ENCODE assay signal across 9 mouse cellular contexts in genomic region chr17:79052088-79052812, GRCm38 (mm10). TPM values are rescaled to one million over a fixed set of nuclear protein-coding genes. Genes with fewer than 3 reads are reported as not detected.
A peak's percentile ranks its signal among the peaks of the same experiment; 100 is the strongest.
DNase-seq lines count a peak whose midpoint lies in the region; ATAC-seq and TF ChIP-seq lines count a peak whose summit lies in the region.
"Had no signal": no experiment of that assay in that cellular context is flagged by ENCODE, and none has a peak within 500 bp of the region (broad histone marks: within the 10 kb centered on the region; RNA-seq: fewer than 3 reads in every experiment).

No protein-coding gene starts in this region.

- H3K9ac ChIP-seq in forebrain, embryonic 13.5 days: peak overlapping the region; percentile 69
- H3K9ac ChIP-seq in heart, postnatal 0 days (replicated peaks; ENCODE audit: low read depth, low read length): no peak overlapping the region
- H3K9ac ChIP-seq in liver, embryonic 16.5 days (ENCODE audit: low read depth, low read length): peak overlapping the region; percentile 48
- H3K9ac ChIP-seq in neural tube, embryonic 11.5 days (ENCODE audit: low read length): peak overlapping the region; percentile 55

- no peak; the same call in 1 of the 2 replicates for TF ChIP-seq CTCF in heart, postnatal 0 days (IDR thresholded peaks at IDR 0.05; ENCODE audit: low read depth)
- TF ChIP-seq CTCF in testis, adult 2 months (IDR thresholded peaks at IDR 0.05; ENCODE audit: control insufficient read depth, insufficient read depth, insufficient replicate concordance, low read depth, low read length): no peak

- DNase-seq in 3134 (ENCODE audit: extremely low read depth, insufficient read length, low spot score): peak; percentile 13
- peak; percentile 84 for DNase-seq in brain, adult 2 months (ENCODE audit: low read depth, low spot score)
- DNase-seq in heart, postnatal 0 days (ENCODE audit: low spot score): peak; percentile 54
- DNase-seq in kidney, postnatal 36 days: peak; percentile 34 to 67
- DNase-seq in neural tube, embryonic 11.5 days (ENCODE audit: low spot score): peak; percentile 75

- peak overlapping the region; percentile 93 for H3K4me2 ChIP-seq in forebrain, embryonic 13.5 days
- peak overlapping the region; percentile 95 for H3K4me2 ChIP-seq in heart, postnatal 0 days (ENCODE audit: low read depth, low read length)
- H3K4me2 ChIP-seq in liver, embryonic 16.5 days (ENCODE audit: low read depth, low read length): peak overlapping the region; percentile 53
- peak overlapping the region; percentile 98 for H3K4me2 ChIP-seq in neural tube, embryonic 11.5 days (ENCODE audit: low read depth)

- no peak for TF ChIP-seq EP300 in heart, postnatal 0 days (IDR thresholded peaks at IDR 0.05; ENCODE audit: low read depth)

- no peaks in the 10 kb centered on the region for H3K9me3 ChIP-seq in forebrain, embryonic 13.5 days (replicated peaks)
- no peaks in the 10 kb centered on the region for H3K9me3 ChIP-seq in heart, postnatal 0 days (replicated peaks; ENCODE audit: control insufficient read depth, low read length)
- no peaks in the 10 kb centered on the region for H3K9me3 ChIP-seq in liver, embryonic 16.5 days (replicated peaks; ENCODE audit: control insufficient read depth, low read length)
- H3K9me3 ChIP-seq in neural tube, embryonic 11.5 days (ENCODE audit: control insufficient read depth, low read length): no peaks in the 10 kb centered on the region

- H3K36me3 ChIP-seq in forebrain, embryonic 13.5 days (ENCODE audit: poor library complexity, severe bottlenecking): no peaks in the 10 kb centered on the region
- H3K36me3 ChIP-seq in heart, postnatal 0 days (replicated peaks; ENCODE audit: control insufficient read depth, insufficient read depth, low read length): no peaks in the 10 kb centered on the region
- H3K36me3 ChIP-seq in liver, embryonic 16.5 days (ENCODE audit: control insufficient read depth, insufficient read depth): no peaks in the 10 kb centered on the region
- H3K36me3 ChIP-seq in neural tube, embryonic 11.5 days (ENCODE audit: control insufficient read depth, insufficient read depth, low read length): no peaks in the 10 kb centered on the region
- no peaks in the 10 kb centered on the region for H3K36me3 ChIP-seq in testis, adult 2 months (ENCODE audit: control insufficient read depth, insufficient read depth, low read length)
- H3K36me3 ChIP-seq: G1E had no signal

- peak overlapping the region; percentile 63 for H3K4me3 ChIP-seq in forebrain, embryonic 13.5 days
- peak overlapping the region; percentile 61 for H3K4me3 ChIP-seq in heart, postnatal 0 days (ENCODE audit: low read depth, low read length)
- H3K4me3 ChIP-seq in liver, embryonic 16.5 days (ENCODE audit: low read depth, low read length): peak overlapping the region; percentile 60
- peak overlapping the region; percentile 56 for H3K4me3 ChIP-seq in neural tube, embryonic 11.5 days (ENCODE audit: low read depth, low read length)
- peak overlapping the region; percentile 84 for H3K4me3 ChIP-seq in testis, adult 2 months (ENCODE audit: control insufficient read depth, low read depth, low read length)

- TF ChIP-seq POLR2A in testis, adult 2 months (IDR thresholded peaks at IDR 0.05; ENCODE audit: control insufficient read depth, low read depth, low read length): peak; percentile 9; the same call in 1 of the 2 replicates

- no peaks in the 10 kb centered on the region for H3K4me1 ChIP-seq in forebrain, embryonic 13.5 days
- no peaks in the 10 kb centered on the region for H3K4me1 ChIP-seq in heart, postnatal 0 days (ENCODE audit: control insufficient read depth, insufficient read depth)
- H3K4me1 ChIP-seq in liver, embryonic 16.5 days (ENCODE audit: control insufficient read depth, low read depth, low read length): no peaks in the 10 kb centered on the region
- no peaks in the 10 kb centered on the region for H3K4me1 ChIP-seq in neural tube, embryonic 11.5 days (ENCODE audit: control insufficient read depth, insufficient read depth, low read length)
- peaks cover 6% of the 10 kb centered on the region for H3K4me1 ChIP-seq in testis, adult 2 months (ENCODE audit: control insufficient read depth, insufficient read depth, low read length)

- peaks cover 3% of the 10 kb centered on the region; the same call in 1 of the 2 replicates for H3K27me3 ChIP-seq in forebrain, embryonic 13.5 days
- H3K27me3 ChIP-seq in heart, postnatal 0 days (ENCODE audit: control insufficient read depth, insufficient read depth, low read length): peaks cover 5% of the 10 kb centered on the region
- H3K27me3 ChIP-seq in liver, embryonic 16.5 days (ENCODE audit: control insufficient read depth, insufficient read depth, low read depth, low read length): peaks cover 8% of the 10 kb centered on the region
- H3K27me3 ChIP-seq in neural tube, embryonic 11.5 days (ENCODE audit: control insufficient read depth, insufficient read depth, low read length): 0 out of 2 replicates have a peak, but pooled peaks cover 9% of the 10 kb centered on the region
- no peaks in the 10 kb centered on the region for H3K27me3 ChIP-seq in testis, adult 2 months (ENCODE audit: control insufficient read depth, insufficient read depth, low read length)

- ATAC-seq in forebrain, embryonic 13.5 days: peak; percentile 96
- peak; percentile 90 for ATAC-seq in heart, postnatal 0 days (ENCODE audit: insufficient read depth, low read depth)
- ATAC-seq in liver, embryonic 16.5 days (ENCODE audit: low read depth): peak; percentile 84
- peak; percentile 87 for ATAC-seq in neural tube, embryonic 11.5 days (ENCODE audit: insufficient read depth, low FRiP score, low TSS enrichment)

- 0 out of 2 replicates have a peak overlapping the region, but pooled peaks have one; percentile 40 for H3K27ac ChIP-seq in forebrain, embryonic 13.5 days
- H3K27ac ChIP-seq in heart, postnatal 0 days (ENCODE audit: low read depth): peak overlapping the region; percentile 18; the same call in 1 of the 2 replicates
- H3K27ac ChIP-seq in liver, embryonic 16.5 days (ENCODE audit: low read length): no peak overlapping the region
- H3K27ac ChIP-seq in neural tube, embryonic 11.5 days (ENCODE audit: low read depth, low read length): no peak overlapping the region
- peak overlapping the region; percentile 9 for H3K27ac ChIP-seq in testis, adult 2 months (ENCODE audit: control insufficient read depth, insufficient read depth, low read depth, low read length)

- under 1% methylated on average over 45 of the region's 45 CpGs for WGBS in forebrain, embryonic 13.5 days
- under 1% methylated on average over 45 of the region's 45 CpGs for WGBS in heart, postnatal 0 days
- under 1% methylated on average over 45 of the region's 45 CpGs for WGBS in liver, embryonic 16.5 days (ENCODE audit: insufficient replicate concordance)
- under 1% methylated on average over 45 of the region's 45 CpGs for WGBS in neural tube, embryonic 11.5 days

RNA-seq across cellular contexts. Expression of gene Qpct, which starts 0.5 kb away (rescaled TPM):
- 8.1 and 8.8 TPM in 2 replicates for polyA plus RNA-seq in forebrain, embryonic 13.5 days (2015; fragmentation: Nextera tagmentation; extraction: Ambion mirVana)
- total RNA-seq in heart, postnatal 0 days (2014; rRNA removed; ENCODE audit: low replicate concordance): 8.2 and 26.3 TPM in 2 replicates
- 21.2 TPM in 2 replicates for polyA plus RNA-seq in heart, postnatal 0 days (2015; fragmentation: Nextera tagmentation; extraction: Ambion mirVana)
- polyA plus RNA-seq in liver, embryonic 16.5 days (2015; fragmentation: Nextera tagmentation; extraction: Ambion mirVana): 20.1 and 24.5 TPM in 2 replicates
- polyA plus RNA-seq in neural tube, embryonic 11.5 days (2014; fragmentation: Nextera tagmentation; extraction: Ambion mirVana): 6.4 and 7.5 TPM in 2 replicates
- polyA plus RNA-seq in testis, adult 2 months (2012; rRNA removed): 19.9 and 30.7 TPM in 2 replicates
- polyA plus RNA-seq: G1E had no signal

RNA-seq across cellular contexts. Expression of gene Prkd3, which starts 31.6 kb away (rescaled TPM):
- 33.8 and 35.7 TPM in 2 replicates for polyA plus RNA-seq in forebrain, embryonic 13.5 days (2015; fragmentation: Nextera tagmentation; extraction: Ambion mirVana)
- total RNA-seq in heart, postnatal 0 days (2014; rRNA removed; ENCODE audit: low replicate concordance): 36.8 and 39.7 TPM in 2 replicates
- polyA plus RNA-seq in heart, postnatal 0 days (2015; fragmentation: Nextera tagmentation; extraction: Ambion mirVana): 11.7 and 12.4 TPM in 2 replicates
- 9.5 and 10.6 TPM in 2 replicates for polyA plus RNA-seq in liver, embryonic 16.5 days (2015; fragmentation: Nextera tagmentation; extraction: Ambion mirVana)
- 45.7 and 46.8 TPM in 2 replicates for polyA plus RNA-seq in neural tube, embryonic 11.5 days (2014; fragmentation: Nextera tagmentation; extraction: Ambion mirVana)
- 3.2 and 4.2 TPM in 2 replicates for polyA plus RNA-seq in testis, adult 2 months (2012; rRNA removed)
- polyA plus RNA-seq: G1E had no signal

Comparison
In these comparisons a context has a peak if more than half of its experiments do, and no peak if none do; other contexts are left out.
1. DNase-seq: peak in every context shown above with its lines; median percentile 84 in brain, adult 2 months; 75 in neural tube, embryonic 11.5 days; 54 in heart, postnatal 0 days; 50 in kidney, postnatal 36 days; 13 in 3134.
2. H3K27ac ChIP-seq: peak in forebrain, embryonic 13.5 days (single experiment), heart, postnatal 0 days (single experiment) and testis, adult 2 months (single experiment); none in liver, embryonic 16.5 days (single experiment) and neural tube, embryonic 11.5 days (single experiment).
3. Peak in every context shown above with its lines, with median percentiles within 50 percentile points of each other: ATAC-seq, H3K4me2 ChIP-seq and H3K4me3 ChIP-seq.